In the genomic region with DNA sequence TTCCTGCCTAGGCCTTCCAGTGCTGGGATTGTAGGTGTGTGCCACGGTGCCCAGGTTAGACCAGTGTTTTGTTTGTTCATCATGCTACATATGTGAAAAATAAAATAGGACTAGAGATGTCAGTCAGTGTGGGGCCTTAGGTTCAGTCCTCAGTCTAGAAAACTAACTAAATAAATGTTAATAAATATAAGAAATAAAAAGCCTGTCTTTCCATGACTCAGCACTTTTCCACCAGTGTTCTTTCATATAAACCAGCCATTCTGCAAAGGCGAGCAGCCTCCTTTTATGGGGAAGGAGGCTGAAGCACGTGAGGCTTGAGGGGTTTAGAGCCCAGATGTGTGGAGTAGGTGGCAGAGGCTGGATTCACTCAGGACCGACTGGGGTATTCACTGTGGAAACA, we compare ENCODE assay signal across 19 mouse cellular contexts. TPM values are rescaled to one million over a fixed set of nuclear protein-coding genes. Genes with fewer than 3 reads are reported as not detected.
A peak's percentile ranks its signal among the peaks of the same experiment; 100 is the strongest.
DNase-seq lines count a peak whose midpoint lies in the region; ATAC-seq and TF ChIP-seq lines count a peak whose summit lies in the region.
"Had no signal": no experiment of that assay in that cellular context is flagged by ENCODE, and none has a peak within 500 bp of the region (broad histone marks: within the 10 kb centered on the region; RNA-seq: fewer than 3 reads in every experiment).

No protein-coding gene starts in this region.

- no peak for TF ChIP-seq EP300 in CH12.LX (IDR thresholded peaks at IDR 0.05; ENCODE audit: low read length)
- TF ChIP-seq EP300 in ES-Bruce4 (IDR thresholded peaks at IDR 0.05; ENCODE audit: insufficient read depth, low read depth, low read length) = no peak

- peaks cover 53% of the 10 kb centered on the region for H3K36me3 ChIP-seq in hindbrain, embryonic 10.5 days
- no peaks in the 10 kb centered on the region for H3K36me3 ChIP-seq in hindbrain, embryonic 11.5 days (ENCODE audit: control insufficient read depth, insufficient read depth, low read length)
- H3K36me3 ChIP-seq in CH12.LX (replicated peaks in 1 of 2; ENCODE audit: control insufficient read depth in 1 of 2, insufficient read depth in 1 of 2, low read length in 1 of 2) (peaks cover 0 to 4% of the 10 kb centered on the region in 2 experiments), ES-Bruce4 (ENCODE audit: control insufficient read depth, insufficient read depth, low read length, poor library complexity, severe bottlenecking) (peaks cover 8% of the 10 kb centered on the region)
- peaks cover 3% of the 10 kb centered on the region; the same call in 1 of the 2 replicates for H3K36me3 ChIP-seq in intestine, embryonic 16.5 days (ENCODE audit: control insufficient read depth, insufficient read depth, low read length)
- peaks cover 4% of the 10 kb centered on the region; the same call in 1 of the 2 replicates for H3K36me3 ChIP-seq in neural tube, embryonic 15.5 days
- H3K36me3 ChIP-seq: hindbrain, embryonic 15.5 days; liver, embryonic 15.5 days had no signal

- TF ChIP-seq CTCF in CH12.LX (conservative IDR thresholded peaks at IDR 0.05 in 1 of 2, IDR thresholded peaks at IDR 0.05 in 1 of 2; ENCODE audit: low read depth in 2 of 2, low read length in 2 of 2) (no peak), ES-Bruce4 (IDR thresholded peaks at IDR 0.05; ENCODE audit: low read depth, low read length) (no peak)

- H3K4me1 ChIP-seq in hindbrain, embryonic 10.5 days (replicated peaks) = peaks cover 46% of the 10 kb centered on the region
- H3K4me1 ChIP-seq in hindbrain, embryonic 11.5 days (replicated peaks; ENCODE audit: control insufficient read depth, insufficient read depth, low read length) = no peaks in the 10 kb centered on the region
- H3K4me1 ChIP-seq in CH12.LX (ENCODE audit: control insufficient read depth in 1 of 2, insufficient read depth in 2 of 2) (peaks cover 3 to 15% of the 10 kb centered on the region in 2 experiments; a peak in 3 of 4 replicates), ES-Bruce4 (ENCODE audit: control insufficient read depth, insufficient read depth, low read length) (peaks cover 27% of the 10 kb centered on the region)
- H3K4me1 ChIP-seq in intestine, embryonic 16.5 days (ENCODE audit: control insufficient read depth, insufficient read depth, low read length) = peaks cover 54% of the 10 kb centered on the region
- H3K4me1 ChIP-seq in neural tube, embryonic 15.5 days = peaks cover 36% of the 10 kb centered on the region

- dilution Hi-C loops in CH12.LX (cut with MboI; ENCODE audit: extremely low pct_ligation_motif_present, extremely low pct_unique_long_range_greater_than_20kb, low sequenced_read_pairs) = no loop called here

- no peak overlapping the region for H3K4me3 ChIP-seq in hindbrain, embryonic 10.5 days
- no peak overlapping the region for H3K4me3 ChIP-seq in hindbrain, embryonic 11.5 days (ENCODE audit: low read depth, low read length)
- H3K4me3 ChIP-seq in CH12.LX (replicated peaks in 1 of 3; ENCODE audit: low read depth in 2 of 3, low read length in 2 of 3, poor library complexity in 1 of 3) = no peak overlapping the region
- H3K4me3 ChIP-seq in ES-Bruce4 (ENCODE audit: low read depth, low read length) = no peak overlapping the region
- H3K4me3 ChIP-seq in intestine, embryonic 16.5 days (ENCODE audit: low read length) = no peak overlapping the region
- H3K4me3 ChIP-seq in neural tube, embryonic 15.5 days (replicated peaks) = no peak overlapping the region
- H3K4me3 ChIP-seq: heart, embryonic 15.5 days; hindbrain, embryonic 15.5 days; limb, embryonic 15.5 days; liver, embryonic 15.5 days had no signal

- no peak for ATAC-seq in hindbrain, embryonic 11.5 days (ENCODE audit: low FRiP score)
- no peak for ATAC-seq in intestine, embryonic 16.5 days
- ATAC-seq in neural tube, embryonic 15.5 days (ENCODE audit: low FRiP score) = no peak
- no peak for ATAC-seq in frontal cortex, adult (ENCODE audit: low TSS enrichment)

- H3K9me3 ChIP-seq in hindbrain, embryonic 10.5 days = no peaks in the 10 kb centered on the region
- H3K9me3 ChIP-seq in hindbrain, embryonic 11.5 days (ENCODE audit: control insufficient read depth, low read length) = no peaks in the 10 kb centered on the region
- H3K9me3 ChIP-seq in CH12.LX (replicated peaks; ENCODE audit: low read length) (no peaks in the 10 kb centered on the region), ES-Bruce4 (replicated peaks; ENCODE audit: control insufficient read depth, insufficient read depth, low read length, poor library complexity, severe bottlenecking) (no peaks in the 10 kb centered on the region)
- H3K9me3 ChIP-seq in intestine, embryonic 16.5 days (ENCODE audit: control insufficient read depth, low read length) = no peaks in the 10 kb centered on the region
- H3K9me3 ChIP-seq in neural tube, embryonic 15.5 days (replicated peaks) = no peaks in the 10 kb centered on the region
- H3K9me3 ChIP-seq: heart, embryonic 15.5 days; hindbrain, embryonic 15.5 days; limb, embryonic 15.5 days; liver, embryonic 15.5 days had no signal

- H3K27me3 ChIP-seq in hindbrain, embryonic 10.5 days (ENCODE audit: insufficient read depth, poor library complexity, severe bottlenecking) = no peaks in the 10 kb centered on the region
- no peaks in the 10 kb centered on the region for H3K27me3 ChIP-seq in hindbrain, embryonic 11.5 days (ENCODE audit: control insufficient read depth, insufficient read depth, low read length)
- H3K27me3 ChIP-seq in CH12.LX (replicated peaks) (no peaks in the 10 kb centered on the region), ES-Bruce4 (ENCODE audit: control insufficient read depth, insufficient read depth, low read length, poor library complexity, severe bottlenecking) (no peaks in the 10 kb centered on the region)
- no peaks in the 10 kb centered on the region for H3K27me3 ChIP-seq in intestine, embryonic 16.5 days (replicated peaks; ENCODE audit: control insufficient read depth, insufficient read depth, low read length)
- no peaks in the 10 kb centered on the region for H3K27me3 ChIP-seq in neural tube, embryonic 15.5 days (replicated peaks)
- H3K27me3 ChIP-seq: heart, embryonic 15.5 days; hindbrain, embryonic 15.5 days; limb, embryonic 15.5 days; liver, embryonic 15.5 days had no signal

- no peak overlapping the region for H3K4me2 ChIP-seq in hindbrain, embryonic 11.5 days (replicated peaks; ENCODE audit: low read depth, low read length)
- no peak overlapping the region for H3K4me2 ChIP-seq in CH12.LX (ENCODE audit: insufficient read depth, low read depth, poor library complexity, severe bottlenecking)
- no peak overlapping the region for H3K4me2 ChIP-seq in intestine, embryonic 16.5 days (ENCODE audit: low read depth, low read length)
- H3K4me2 ChIP-seq in neural tube, embryonic 15.5 days = no peak overlapping the region
- H3K4me2 ChIP-seq: heart, embryonic 15.5 days; hindbrain, embryonic 15.5 days; limb, embryonic 15.5 days; liver, embryonic 15.5 days; midbrain, embryonic 11.5 days had no signal

- in situ Hi-C loops in CH12.LX (cut with MboI; ENCODE audit: low pct_ligation_motif_present, low pct_unique_long_range_greater_than_20kb, low sequenced_read_pairs) = no loop called here

- TF ChIP-seq POLR2A in CH12.LX (IDR thresholded peaks at IDR 0.05; ENCODE audit: low read depth, low read length) (no peak), ES-Bruce4 (IDR thresholded peaks at IDR 0.05; ENCODE audit: insufficient read depth, low read length) (no peak)

- no peak overlapping the region for H3K9ac ChIP-seq in hindbrain, embryonic 11.5 days (ENCODE audit: low read depth, low read length)
- no peak overlapping the region for H3K9ac ChIP-seq in CH12.LX (ENCODE audit: insufficient read depth, low read depth)
- H3K9ac ChIP-seq in ES-Bruce4 (ENCODE audit: low read depth, poor library complexity, severe bottlenecking) = no peak overlapping the region
- no peak overlapping the region for H3K9ac ChIP-seq in intestine, embryonic 16.5 days (ENCODE audit: low read depth, low read length)
- no peak overlapping the region for H3K9ac ChIP-seq in neural tube, embryonic 15.5 days (replicated peaks)
- H3K9ac ChIP-seq: heart, embryonic 15.5 days; hindbrain, embryonic 15.5 days; limb, embryonic 15.5 days; liver, embryonic 15.5 days had no signal

- no peaks in the 10 kb centered on the region for H3K79me2 ChIP-seq in CH12.LX (replicated peaks; ENCODE audit: control insufficient read depth, extremely low read depth, insufficient read depth, poor library complexity, severe bottlenecking)

- 0 out of 2 replicates have a peak overlapping the region, but pooled peaks have one; percentile 35 for H3K27ac ChIP-seq in hindbrain, embryonic 10.5 days
- no peak overlapping the region for H3K27ac ChIP-seq in hindbrain, embryonic 11.5 days (ENCODE audit: low read depth, low read length)
- no peak overlapping the region for H3K27ac ChIP-seq in CH12.LX (ENCODE audit: insufficient read depth, low read depth)
- H3K27ac ChIP-seq in ES-Bruce4 (ENCODE audit: insufficient read depth, low read length) = peak overlapping the region; percentile 85
- peak overlapping the region; percentile 34; the same call in 1 of the 2 replicates for H3K27ac ChIP-seq in intestine, embryonic 16.5 days (ENCODE audit: low read length)
- no peak overlapping the region for H3K27ac ChIP-seq in neural tube, embryonic 15.5 days (replicated peaks)
- H3K27ac ChIP-seq: hindbrain, embryonic 15.5 days; limb, embryonic 15.5 days; liver, embryonic 15.5 days had no signal

- no peak for TF ChIP-seq RAD21 in CH12.LX (IDR thresholded peaks at IDR 0.05; ENCODE audit: low read depth, low read length)

- 88% methylated on average over 4 of the region's 4 CpGs for WGBS in hindbrain, embryonic 10.5 days
- WGBS in hindbrain, embryonic 11.5 days = 91% methylated on average over 4 of the region's 4 CpGs
- 84% methylated on average over 4 of the region's 4 CpGs for WGBS in intestine, embryonic 16.5 days
- 87% methylated on average over 4 of the region's 4 CpGs for WGBS in neural tube, embryonic 15.5 days

- no peak for DNase-seq in hindbrain, embryonic 10.5 days (ENCODE audit: low spot score)
- no peak for DNase-seq in hindbrain, embryonic 11.5 days (ENCODE audit: low spot score)
- DNase-seq in CH12.LX (ENCODE audit: extremely low read depth) = no peak
- DNase-seq in neural tube, embryonic 10.5 days (ENCODE audit: extremely low spot score, low spot score) = no peak
- DNase-seq: cerebellum, adult 2 months; cerebellum, postnatal 25 days; gastrocnemius, postnatal 36 days; heart, postnatal 36 days; kidney, postnatal 25 days; thymus, postnatal 14 days had no signal

TF ChIP-seq in CH12.LX, 34 proteins besides CTCF, POLR2A, EP300 and RAD21 (continues in another document):
- TF ChIP-seq PAX5 (IDR thresholded peaks at IDR 0.05; ENCODE audit: low read length) (no peak), SMC3 (IDR thresholded peaks at IDR 0.05; ENCODE audit: low read depth, low read length) (no peak)

RNA-seq across cellular contexts. Expression of gene Plpp3, which starts 50.5 kb away (rescaled TPM):
- polyA plus RNA-seq in hindbrain, embryonic 10.5 days (2016; fragmentation: Nextera tagmentation; extraction: Ambion mirVana) = 63.4 and 63.8 TPM in 2 replicates
- 51.1 and 52.7 TPM in 2 replicates for polyA plus RNA-seq in hindbrain, embryonic 11.5 days (2014; fragmentation: Nextera tagmentation; extraction: Ambion mirVana)
- 0.17 and 0.34 TPM in 2 replicates for total RNA-seq in CH12.LX (2012; rRNA removed)
- total RNA-seq in CH12.LX (2014; rRNA removed) = 1.2 and 1.3 TPM in 2 replicates
- polyA plus RNA-seq in CH12.LX (2012; ENCODE audit: insufficient read length, low read depth) = 1.0 and 1.6 TPM in 2 replicates
- polyA plus RNA-seq in ES-Bruce4 (2011; ENCODE audit: insufficient read depth, insufficient read length, low read depth, missing spikeins) = 16.1 and 17.5 TPM in 2 replicates
- 46.0 and 48.4 TPM in 2 replicates for polyA plus RNA-seq in intestine, embryonic 16.5 days (2015; fragmentation: Nextera tagmentation; extraction: Ambion mirVana)
- polyA plus RNA-seq in neural tube, embryonic 15.5 days (2015; fragmentation: Nextera tagmentation; extraction: Ambion mirVana) = 72.6 and 73.6 TPM in 2 replicates

Comparison
In these comparisons a context has a peak if more than half of its experiments do, and no peak if none do; other contexts are left out.
1. H3K27ac ChIP-seq: peak in hindbrain, embryonic 10.5 days (single experiment), ES-Bruce4 (single experiment) and intestine, embryonic 16.5 days (single experiment); none in hindbrain, embryonic 11.5 days (single experiment), CH12.LX (single experiment) and neural tube, embryonic 15.5 days (single experiment).